ENCODE assay signal across 15 mouse cellular contexts in the genomic region with DNA sequence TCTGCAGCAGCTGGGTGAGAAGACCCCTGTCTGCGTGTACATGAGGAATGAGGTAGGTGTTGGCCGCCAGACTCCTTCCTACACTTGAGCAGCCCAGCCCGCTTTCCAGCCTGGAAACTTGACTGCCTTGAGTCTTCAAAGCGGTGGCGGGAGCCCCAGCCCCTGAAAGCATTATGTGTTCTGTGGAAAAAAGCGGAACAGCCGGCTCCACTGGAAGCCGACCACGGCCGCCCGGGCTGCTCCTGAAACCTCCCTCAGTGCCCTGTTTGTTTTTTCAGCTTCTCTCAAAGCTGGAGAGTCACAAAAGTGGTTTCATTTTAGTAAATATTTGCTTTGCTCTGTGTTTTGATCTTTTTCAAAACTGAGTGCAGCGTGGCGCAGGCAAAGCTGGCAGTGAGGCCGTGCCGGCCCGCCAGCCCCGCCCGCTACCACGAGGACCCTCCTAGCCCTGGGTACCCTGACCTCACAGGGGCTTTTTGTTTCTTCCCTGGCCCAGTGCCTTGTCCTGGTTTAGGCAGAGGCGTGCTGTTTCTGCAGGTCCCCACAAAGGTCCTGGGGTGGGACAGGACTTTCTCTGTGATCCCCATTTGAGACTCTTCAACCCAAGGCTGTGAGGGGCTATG. TPM values are rescaled to one million over a fixed set of nuclear protein-coding genes. Genes with fewer than 3 reads are reported as not detected.
A peak's percentile ranks its signal among the peaks of the same experiment; 100 is the strongest.
DNase-seq lines count a peak whose midpoint lies in the region; ATAC-seq and TF ChIP-seq lines count a peak whose summit lies in the region.
"Had no signal": no experiment of that assay in that cellular context is flagged by ENCODE, and none has a peak within 500 bp of the region (broad histone marks: within the 10 kb centered on the region; RNA-seq: fewer than 3 reads in every experiment).

No protein-coding gene starts in this region.

- no peak for ATAC-seq in intestine, embryonic 16.5 days
- ATAC-seq in intestine, postnatal 0 days, result no peak
- ATAC-seq in embryonic facial prominence, embryonic 15.5 days (ENCODE audit: insufficient number of reproducible peaks, low FRiP score, low TSS enrichment, low read depth), result peak; percentile 44
- ATAC-seq: forebrain, embryonic 15.5 days; midbrain, embryonic 15.5 days; Patski had no signal

- H3K36me3 ChIP-seq in intestine, embryonic 16.5 days (ENCODE audit: control insufficient read depth, insufficient read depth, low read length), result peaks cover 6% of the 10 kb centered on the region; the same call in 1 of the 2 replicates
- H3K36me3 ChIP-seq in intestine, postnatal 0 days (ENCODE audit: control insufficient read depth, insufficient read depth), result peaks cover 69% of the 10 kb centered on the region
- H3K36me3 ChIP-seq in embryonic facial prominence, embryonic 15.5 days, result peaks cover 40% of the 10 kb centered on the region

- TF ChIP-seq POLR2A in cortical plate, adult 2 months (IDR thresholded peaks at IDR 0.05; ENCODE audit: extremely low read depth, insufficient read depth, low read length), result no peak

- H3K9ac ChIP-seq in intestine, embryonic 16.5 days (ENCODE audit: low read depth, low read length), result peak overlapping the region; percentile 19; the same call in 1 of the 2 replicates
- H3K9ac ChIP-seq in intestine, postnatal 0 days (ENCODE audit: low read depth, low read length), result no peak overlapping the region
- H3K9ac ChIP-seq in embryonic facial prominence, embryonic 15.5 days, result no peak overlapping the region
- H3K9ac ChIP-seq: forebrain, embryonic 15.5 days; liver, embryonic 15.5 days; midbrain, embryonic 15.5 days had no signal

- H3K27me3 ChIP-seq in intestine, embryonic 16.5 days (replicated peaks; ENCODE audit: control insufficient read depth, insufficient read depth, low read length), result no peaks in the 10 kb centered on the region
- H3K27me3 ChIP-seq in intestine, postnatal 0 days (replicated peaks; ENCODE audit: control insufficient read depth, insufficient read depth, low read length), result no peaks in the 10 kb centered on the region
- no peaks in the 10 kb centered on the region for H3K27me3 ChIP-seq in embryonic facial prominence, embryonic 15.5 days
- H3K27me3 ChIP-seq: forebrain, embryonic 15.5 days; liver, embryonic 15.5 days; midbrain, embryonic 15.5 days; Patski had no signal

- H3K27ac ChIP-seq in intestine, embryonic 16.5 days (ENCODE audit: low read length), result no peak overlapping the region
- no peak overlapping the region for H3K27ac ChIP-seq in intestine, postnatal 0 days (ENCODE audit: low read depth, low read length)
- H3K27ac ChIP-seq in cortical plate, adult 2 months (ENCODE audit: insufficient read depth, low read length), result 0 out of 2 replicates have a peak overlapping the region, but pooled peaks have one; percentile 55
- H3K27ac ChIP-seq in embryonic facial prominence, embryonic 15.5 days (replicated peaks), result peak overlapping the region; percentile 82
- H3K27ac ChIP-seq: forebrain, embryonic 15.5 days; liver, embryonic 15.5 days; midbrain, embryonic 15.5 days had no signal

- H3K9me3 ChIP-seq in intestine, embryonic 16.5 days (ENCODE audit: control insufficient read depth, low read length), result no peaks in the 10 kb centered on the region
- no peaks in the 10 kb centered on the region for H3K9me3 ChIP-seq in intestine, postnatal 0 days (ENCODE audit: control insufficient read depth)
- no peaks in the 10 kb centered on the region for H3K9me3 ChIP-seq in embryonic facial prominence, embryonic 15.5 days (replicated peaks)
- H3K9me3 ChIP-seq: forebrain, embryonic 15.5 days; liver, embryonic 15.5 days; midbrain, embryonic 15.5 days had no signal

- 67% methylated on average over 20 of the region's 20 CpGs for WGBS in intestine, embryonic 16.5 days
- WGBS in intestine, postnatal 0 days, result 74% methylated on average over 20 of the region's 20 CpGs
- WGBS in embryonic facial prominence, embryonic 15.5 days, result 53% methylated on average over 20 of the region's 20 CpGs

- H3K4me2 ChIP-seq in intestine, embryonic 16.5 days (ENCODE audit: low read depth, low read length), result no peak overlapping the region
- H3K4me2 ChIP-seq in intestine, postnatal 0 days (replicated peaks; ENCODE audit: low read depth), result no peak overlapping the region
- H3K4me2 ChIP-seq in embryonic facial prominence, embryonic 15.5 days (replicated peaks), result no peak overlapping the region
- H3K4me2 ChIP-seq: forebrain, embryonic 15.5 days; liver, embryonic 15.5 days; midbrain, embryonic 15.5 days had no signal

- no peak overlapping the region for H3K4me3 ChIP-seq in intestine, embryonic 16.5 days (ENCODE audit: low read length)
- no peak overlapping the region for H3K4me3 ChIP-seq in intestine, postnatal 0 days (ENCODE audit: low read depth, low read length)
- H3K4me3 ChIP-seq in cortical plate, adult 2 months (ENCODE audit: insufficient read depth, low read length), result no peak overlapping the region
- H3K4me3 ChIP-seq in embryonic facial prominence, embryonic 15.5 days (replicated peaks), result no peak overlapping the region
- H3K4me3 ChIP-seq: forebrain, embryonic 15.5 days; liver, embryonic 15.5 days; midbrain, embryonic 15.5 days had no signal

- TF ChIP-seq CTCF in intestine, postnatal 0 days (IDR thresholded peaks at IDR 0.05; ENCODE audit: low read depth), result no peak
- TF ChIP-seq CTCF in cortical plate, adult 2 months (IDR thresholded peaks at IDR 0.05; ENCODE audit: extremely low read depth, insufficient read depth, low read length), result no peak

- H3K4me1 ChIP-seq in intestine, embryonic 16.5 days (ENCODE audit: control insufficient read depth, insufficient read depth, low read length), result 0 out of 2 replicates have a peak, but pooled peaks cover 4% of the 10 kb centered on the region
- no peaks in the 10 kb centered on the region for H3K4me1 ChIP-seq in intestine, postnatal 0 days (replicated peaks; ENCODE audit: control insufficient read depth, insufficient read depth, low read length)
- no peaks in the 10 kb centered on the region for H3K4me1 ChIP-seq in cortical plate, adult 2 months (ENCODE audit: control insufficient read depth, insufficient read depth, low read length)
- peaks cover 10% of the 10 kb centered on the region for H3K4me1 ChIP-seq in embryonic facial prominence, embryonic 15.5 days
- H3K4me1 ChIP-seq: forebrain, embryonic 15.5 days; midbrain, embryonic 15.5 days had no signal

- DNase-seq in lung, postnatal 10 days, result peak; percentile 69
- no peak for DNase-seq in right cerebral cortex, postnatal 25 days
- DNase-seq in frontal cortex, adult 2 months (ENCODE audit: extremely low spot score in 1 of 2, low spot score in 1 of 2), result no peak
- no peak for DNase-seq in frontal cortex, postnatal 25 days (ENCODE audit: low spot score in 2 of 2)
- DNase-seq: adrenal gland, adult 8-10 months; kidney, adult 9 months; right cerebral cortex, postnatal 14 days had no signal

RNA-seq across cellular contexts. Expression of gene Aspscr1, which starts 14.0 kb away (rescaled TPM):
- polyA plus RNA-seq in intestine, embryonic 16.5 days (2015; fragmentation: Nextera tagmentation; extraction: Ambion mirVana), result 108 and 111 TPM in 2 replicates
- polyA plus RNA-seq in intestine, postnatal 0 days (2015; fragmentation: Nextera tagmentation; extraction: Ambion mirVana), result 105 and 106 TPM in 2 replicates
- polyA plus RNA-seq in cortical plate, adult 2 months (2012; rRNA removed), result 46.2 and 46.8 TPM in 2 replicates
- 114 and 120 TPM in 2 replicates for polyA plus RNA-seq in embryonic facial prominence, embryonic 15.5 days (2015; fragmentation: Nextera tagmentation; extraction: Ambion mirVana)
- polyA plus RNA-seq in frontal cortex, adult 2 months (2012; rRNA removed), result 45.1 and 51.8 TPM in 2 replicates

RNA-seq across cellular contexts. Expression of gene Notum, which starts 25.8 kb away (rescaled TPM):
- 0.54 and 1.0 TPM in 2 replicates for polyA plus RNA-seq in intestine, embryonic 16.5 days (2015; fragmentation: Nextera tagmentation; extraction: Ambion mirVana)
- polyA plus RNA-seq in intestine, postnatal 0 days (2015; fragmentation: Nextera tagmentation; extraction: Ambion mirVana), result 0.39 and 0.68 TPM in 2 replicates
- polyA plus RNA-seq in cortical plate, adult 2 months (2012; rRNA removed), result 6.8 and 7.1 TPM in 2 replicates
- polyA plus RNA-seq in embryonic facial prominence, embryonic 15.5 days (2015; fragmentation: Nextera tagmentation; extraction: Ambion mirVana), result 6.2 and 7.4 TPM in 2 replicates
- polyA plus RNA-seq in frontal cortex, adult 2 months (2012; rRNA removed), result 8.4 and 8.6 TPM in 2 replicates

RNA-seq across cellular contexts. Expression of gene Cenpx, which starts 26.8 kb away (rescaled TPM):
- polyA plus RNA-seq in intestine, embryonic 16.5 days (2015; fragmentation: Nextera tagmentation; extraction: Ambion mirVana), result 159 and 174 TPM in 2 replicates
- polyA plus RNA-seq in intestine, postnatal 0 days (2015; fragmentation: Nextera tagmentation; extraction: Ambion mirVana), result 127 and 131 TPM in 2 replicates
- 36.2 and 40.2 TPM in 2 replicates for polyA plus RNA-seq in cortical plate, adult 2 months (2012; rRNA removed)
- 145 and 157 TPM in 2 replicates for polyA plus RNA-seq in embryonic facial prominence, embryonic 15.5 days (2015; fragmentation: Nextera tagmentation; extraction: Ambion mirVana)
- polyA plus RNA-seq in frontal cortex, adult 2 months (2012; rRNA removed), result 34.0 and 37.4 TPM in 2 replicates

RNA-seq across cellular contexts. Expression of gene Lrrc45, which starts 27.0 kb away (rescaled TPM):
- 43.0 and 44.4 TPM in 2 replicates for polyA plus RNA-seq in intestine, embryonic 16.5 days (2015; fragmentation: Nextera tagmentation; extraction: Ambion mirVana)
- 13.5 and 14.5 TPM in 2 replicates for polyA plus RNA-seq in intestine, postnatal 0 days (2015; fragmentation: Nextera tagmentation; extraction: Ambion mirVana)
- 114 and 137 TPM in 2 replicates for polyA plus RNA-seq in cortical plate, adult 2 months (2012; rRNA removed)
- 69.7 and 82.2 TPM in 2 replicates for polyA plus RNA-seq in embryonic facial prominence, embryonic 15.5 days (2015; fragmentation: Nextera tagmentation; extraction: Ambion mirVana)
- 111 and 130 TPM in 2 replicates for polyA plus RNA-seq in frontal cortex, adult 2 months (2012; rRNA removed)

RNA-seq across cellular contexts. Expression of gene Rac3, which starts 34.5 kb away (rescaled TPM):
- 30.4 and 31.2 TPM in 2 replicates for polyA plus RNA-seq in intestine, embryonic 16.5 days (2015; fragmentation: Nextera tagmentation; extraction: Ambion mirVana)
- polyA plus RNA-seq in intestine, postnatal 0 days (2015; fragmentation: Nextera tagmentation; extraction: Ambion mirVana), result 9.0 TPM in 2 replicates
- 60.4 and 72.2 TPM in 2 replicates for polyA plus RNA-seq in cortical plate, adult 2 months (2012; rRNA removed)
- polyA plus RNA-seq in embryonic facial prominence, embryonic 15.5 days (2015; fragmentation: Nextera tagmentation; extraction: Ambion mirVana), result 64.5 and 75.4 TPM in 2 replicates
- polyA plus RNA-seq in frontal cortex, adult 2 months (2012; rRNA removed), result 65.0 and 73.7 TPM in 2 replicates

Comparison
In these comparisons a context has a peak if more than half of its experiments do, and no peak if none do; other contexts are left out.
1. H3K27ac ChIP-seq: peak in cortical plate, adult 2 months (single experiment) and embryonic facial prominence, embryonic 15.5 days (single experiment); none in intestine, embryonic 16.5 days (single experiment) and intestine, postnatal 0 days (single experiment).